Mouse (Mus musculus) CH12.LX (cell line): ENCODE measurements around the gene C1ql4. TPM values are rescaled to one million over a fixed set of nuclear protein-coding genes. Genes with fewer than 3 reads are reported as not detected.

Experiments used
- DNase-seq: peaks from one replicate; pipeline ENCODE4 v3.0.0-alpha.2; 2013; ENCODE audit errors: extremely low read depth
- H3K27ac ChIP-seq: 2 replicates; pipeline ENCODE4 v1.5.1; 2012; ENCODE audit warnings: low read depth, mild to moderate bottlenecking, control low read depth, moderate library complexity; ENCODE audit not compliant: insufficient read depth
- H3K27me3 ChIP-seq: replicated peaks from 2 replicates; pipeline ENCODE3; 2012; ENCODE audit warnings: inconsistent platforms
- H3K36me3 ChIP-seq, 2 experiments: replicated peaks in 1 of 2; 2 replicates each; pipeline versions ENCODE3 to v1.6.1; 2012; ENCODE audit warnings: inconsistent platforms in 1 of 2, low read length in 1 of 2, mild to moderate bottlenecking in 1 of 2, mixed read lengths in 1 of 2, moderate library complexity in 1 of 2; ENCODE audit not compliant: control insufficient read depth in 1 of 2, insufficient read depth in 1 of 2
- H3K4me1 ChIP-seq, 2 experiments: 2 replicates each; pipeline ENCODE4 v1.6.1; 2012; ENCODE audit warnings: inconsistent platforms in 1 of 2, moderate library complexity in 1 of 2; ENCODE audit not compliant: insufficient read depth in 2 of 2, control insufficient read depth in 1 of 2
- H3K4me2 ChIP-seq: 2 replicates; pipeline ENCODE4 v1.6.1; 2012; ENCODE audit warnings: low read depth, mild to moderate bottlenecking, control low read depth; ENCODE audit not compliant: poor library complexity, insufficient read depth, severe bottlenecking
- H3K4me3 ChIP-seq, 3 experiments: fragments of 150-350 bp in 1 of 3; sonication (generic) in 1 of 3; replicated peaks in 1 of 3; 2 replicates each; pipeline versions ENCODE3 to v1.5.1; 2011 to 2012; ENCODE audit warnings: low read depth in 2 of 3, low read length in 2 of 3, mild to moderate bottlenecking in 2 of 3, moderate library complexity in 2 of 3, control low read depth in 1 of 3, improper control_type of control experiment in 1 of 3, inconsistent platforms in 1 of 3, mixed read lengths in 1 of 3; ENCODE audit not compliant: poor library complexity in 1 of 3
- H3K79me2 ChIP-seq: replicated peaks from 2 replicates; pipeline ENCODE4 v1.6.1; 2012; ENCODE audit warnings: mild to moderate bottlenecking, moderate library complexity; ENCODE audit not compliant: control insufficient read depth, poor library complexity, insufficient read depth, severe bottlenecking; ENCODE audit errors: extremely low read depth
- H3K9ac ChIP-seq: 2 replicates; pipeline ENCODE4 v1.6.1; 2012; ENCODE audit warnings: low read depth, mild to moderate bottlenecking, control low read depth, moderate library complexity; ENCODE audit not compliant: insufficient read depth
- H3K9me3 ChIP-seq: replicated peaks from 2 replicates; pipeline ENCODE3; 2012; ENCODE audit warnings: low read length, inconsistent platforms, mixed read lengths
- CHD1 ChIP-seq: IDR thresholded peaks from 2 replicates; pipeline ENCODE4 v1.6.1; 2012; ENCODE audit warnings: low read depth, low read length, improper control_type of control experiment, inconsistent platforms
- CHD2 ChIP-seq: IDR thresholded peaks from 2 replicates; pipeline ENCODE4 v1.6.1; 2011; ENCODE audit warnings: low read length, improper control_type of control experiment
- CTCF ChIP-seq, 2 experiments: IDR thresholded peaks in 1 of 2; conservative IDR thresholded peaks in 1 of 2; 2 replicates each; pipeline ENCODE4 v1.5.1; 2011 to 2012; ENCODE audit warnings: low read depth in 2 of 2, low read length in 2 of 2, improper control_type of control experiment in 1 of 2, inconsistent platforms in 1 of 2, mild to moderate bottlenecking in 1 of 2, moderate library complexity in 1 of 2
- ELF1 ChIP-seq: IDR thresholded peaks from 2 replicates; pipeline ENCODE4 v1.6.1; 2014; ENCODE audit warnings: low read depth, mild to moderate bottlenecking, inconsistent platforms, low read length, improper control_type of control experiment
- ETS1 ChIP-seq: conservative IDR thresholded peaks from 2 replicates; pipeline ENCODE4 v1.6.1; 2012; ENCODE audit warnings: low read depth, mild to moderate bottlenecking, inconsistent platforms, low read length, improper control_type of control experiment, moderate library complexity
- HCFC1 ChIP-seq: IDR thresholded peaks from 2 replicates; pipeline ENCODE4 v1.6.1; 2012; ENCODE audit warnings: low read depth, mild to moderate bottlenecking, inconsistent platforms, low read length, improper control_type of control experiment
- IRF4 ChIP-seq: IDR thresholded peaks from 2 replicates; pipeline ENCODE4 v1.6.1; 2014; ENCODE audit warnings: low read depth, mild to moderate bottlenecking, inconsistent platforms, low read length, improper control_type of control experiment
- JUN ChIP-seq: IDR thresholded peaks from 2 replicates; pipeline ENCODE4 v1.6.1; 2011; ENCODE audit warnings: low read depth, mild to moderate bottlenecking, low read length, improper control_type of control experiment, moderate library complexity; ENCODE audit not compliant: insufficient read depth
- JUND ChIP-seq: conservative IDR thresholded peaks from 2 replicates; pipeline ENCODE4 v1.6.1; 2011; ENCODE audit warnings: low read depth, low read length, improper control_type of control experiment
- KAT2A ChIP-seq: IDR thresholded peaks from 2 replicates; pipeline ENCODE4 v1.6.1; 2012; ENCODE audit warnings: low read length, improper control_type of control experiment, inconsistent platforms; ENCODE audit not compliant: insufficient replicate concordance
- MAX ChIP-seq: IDR thresholded peaks from 2 replicates; pipeline ENCODE4 v1.6.1; 2011; ENCODE audit warnings: low read length, improper control_type of control experiment
- MAZ ChIP-seq: IDR thresholded peaks from 2 replicates; pipeline ENCODE4 v1.6.1; 2012; ENCODE audit warnings: low read depth, mild to moderate bottlenecking, inconsistent platforms, low read length, improper control_type of control experiment, moderate library complexity
- MYC ChIP-seq: IDR thresholded peaks from 2 replicates; pipeline ENCODE4 v1.6.1; 2011; ENCODE audit warnings: low read depth, mild to moderate bottlenecking, improper control_type of control experiment, low read length
- NRF1 ChIP-seq: IDR thresholded peaks from 2 replicates; pipeline ENCODE4 v1.6.1; 2014; ENCODE audit warnings: low read depth, mild to moderate bottlenecking, inconsistent platforms, low read length, improper control_type of control experiment, moderate library complexity
- POLR2A ChIP-seq: IDR thresholded peaks from 2 replicates; pipeline ENCODE4 v1.6.1; 2011; ENCODE audit warnings: low read depth, mild to moderate bottlenecking, improper control_type of control experiment, low read length
- RCOR1 ChIP-seq: conservative IDR thresholded peaks from 2 replicates; pipeline ENCODE4 v1.6.1; 2012; ENCODE audit warnings: low read depth, mild to moderate bottlenecking, inconsistent platforms, low read length, improper control_type of control experiment
- SIN3A ChIP-seq: IDR thresholded peaks from 2 replicates; pipeline ENCODE4 v1.6.1; 2012; ENCODE audit warnings: low read length, improper control_type of control experiment, inconsistent platforms
- TCF12 ChIP-seq: IDR thresholded peaks from 2 replicates; pipeline ENCODE4 v1.6.1; 2014; ENCODE audit warnings: low read depth, mild to moderate bottlenecking, inconsistent platforms, low read length, improper control_type of control experiment
- USF1 ChIP-seq: IDR thresholded peaks from 2 replicates; pipeline ENCODE4 v1.6.1; 2014; ENCODE audit warnings: low read depth, mild to moderate bottlenecking, inconsistent platforms, low read length, improper control_type of control experiment
- USF2 ChIP-seq: conservative IDR thresholded peaks from 2 replicates; pipeline ENCODE4 v1.6.1; 2011; ENCODE audit warnings: low read depth, low read length, improper control_type of control experiment
- ZC3H11A ChIP-seq: IDR thresholded peaks from 2 replicates; pipeline ENCODE4 v1.6.1; 2012; ENCODE audit warnings: low read depth, mild to moderate bottlenecking, inconsistent platforms, low read length, improper control_type of control experiment
- ZKSCAN1 ChIP-seq: IDR thresholded peaks from 2 replicates; pipeline ENCODE4 v1.6.1; 2012; ENCODE audit warnings: low read depth, inconsistent platforms, low read length, improper control_type of control experiment, borderline replicate concordance
- ZMIZ1 ChIP-seq: IDR thresholded peaks from 2 replicates; pipeline ENCODE4 v1.6.1; 2012; ENCODE audit warnings: low read depth, mild to moderate bottlenecking, inconsistent platforms, low read length, improper control_type of control experiment
- dilution Hi-C: fragments of 300-500 bp; cut with MboI; formaldehyde crosslinking; loops from 2 replicates; pipeline ENCODE4 v1.14.3; 2020; ENCODE audit warnings: low sequenced_read_pairs; ENCODE audit not compliant: extremely low pct_unique_long_range_greater_than_20kb, extremely low pct_ligation_motif_present
- in situ Hi-C: fragments of 300-500 bp; cut with MboI; formaldehyde crosslinking; loops from 3 replicates; pipeline ENCODE4 v1.14.3; 2019; ENCODE audit warnings: low sequenced_read_pairs, low pct_ligation_motif_present, low pct_unique_long_range_greater_than_20kb, mixed read lengths
- polyA plus RNA-seq: library from polyadenylated mRNA; unstranded; fragments of >175 nt; gene quantifications from 2 replicates; pipeline ENCODE4 v1.2.1, GENCODE M21; 2012; ENCODE audit warnings: low read depth; ENCODE audit not compliant: insufficient read length
- total RNA-seq, 2 experiments: library from RNA; depleted of rRNA; stranded (reverse); fragments of 300-350 nt in 1 of 2; fragments of >200 nt in 1 of 2; gene quantifications; 2 replicates each; pipeline ENCODE4 v1.2.3; 2012 to 2014

The C1ql4 gene
- total and polyA plus RNA-seq, 3 experiments = not detected

DNA sequence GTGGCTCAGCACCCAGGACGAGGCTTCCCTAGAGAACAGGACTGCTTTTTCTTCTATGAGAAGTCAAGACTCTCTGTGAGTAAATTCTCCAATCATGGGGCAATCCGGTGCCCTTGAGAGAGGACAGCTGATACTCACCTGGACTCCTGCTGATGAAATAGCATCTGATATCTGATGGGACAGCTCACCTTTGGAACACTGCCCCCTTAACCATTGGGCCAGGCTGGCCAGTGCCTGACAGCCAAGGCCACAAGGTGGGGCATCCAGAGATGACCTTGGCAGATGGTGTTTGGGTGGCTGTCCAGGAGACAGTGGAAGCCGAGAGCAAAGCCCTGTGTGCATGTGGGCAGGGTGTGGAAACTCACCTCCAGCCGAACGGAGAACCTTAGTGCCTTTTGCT lies 45.3 kb downstream of the C1ql4 start:
- H3K9me3 ChIP-seq = no peaks in the 10 kb centered on the region
- TF ChIP-seq HCFC1 (no peak), ZKSCAN1 (no peak), USF2 (no peak), CHD2 (no peak)
- TF ChIP-seq, all 38 proteins: peak for 0
- no peak for DNase-seq
- no peak overlapping the region for H3K4me2 ChIP-seq
- dilution Hi-C loops (no loop called here), in situ Hi-C loops (no loop called here)
- no peaks in the 10 kb centered on the region for H3K79me2 ChIP-seq
- no peak overlapping the region for H3K9ac ChIP-seq
- no peak overlapping the region for H3K27ac ChIP-seq
- no peaks in the 10 kb centered on the region for H3K27me3 ChIP-seq
- peaks cover 12 to 22% of the 10 kb centered on the region in 2 experiments for H3K36me3 ChIP-seq
- H3K4me3 ChIP-seq = no peak overlapping the region
- peaks cover 8 to 20% of the 10 kb centered on the region in 2 experiments for H3K4me1 ChIP-seq

DNA sequence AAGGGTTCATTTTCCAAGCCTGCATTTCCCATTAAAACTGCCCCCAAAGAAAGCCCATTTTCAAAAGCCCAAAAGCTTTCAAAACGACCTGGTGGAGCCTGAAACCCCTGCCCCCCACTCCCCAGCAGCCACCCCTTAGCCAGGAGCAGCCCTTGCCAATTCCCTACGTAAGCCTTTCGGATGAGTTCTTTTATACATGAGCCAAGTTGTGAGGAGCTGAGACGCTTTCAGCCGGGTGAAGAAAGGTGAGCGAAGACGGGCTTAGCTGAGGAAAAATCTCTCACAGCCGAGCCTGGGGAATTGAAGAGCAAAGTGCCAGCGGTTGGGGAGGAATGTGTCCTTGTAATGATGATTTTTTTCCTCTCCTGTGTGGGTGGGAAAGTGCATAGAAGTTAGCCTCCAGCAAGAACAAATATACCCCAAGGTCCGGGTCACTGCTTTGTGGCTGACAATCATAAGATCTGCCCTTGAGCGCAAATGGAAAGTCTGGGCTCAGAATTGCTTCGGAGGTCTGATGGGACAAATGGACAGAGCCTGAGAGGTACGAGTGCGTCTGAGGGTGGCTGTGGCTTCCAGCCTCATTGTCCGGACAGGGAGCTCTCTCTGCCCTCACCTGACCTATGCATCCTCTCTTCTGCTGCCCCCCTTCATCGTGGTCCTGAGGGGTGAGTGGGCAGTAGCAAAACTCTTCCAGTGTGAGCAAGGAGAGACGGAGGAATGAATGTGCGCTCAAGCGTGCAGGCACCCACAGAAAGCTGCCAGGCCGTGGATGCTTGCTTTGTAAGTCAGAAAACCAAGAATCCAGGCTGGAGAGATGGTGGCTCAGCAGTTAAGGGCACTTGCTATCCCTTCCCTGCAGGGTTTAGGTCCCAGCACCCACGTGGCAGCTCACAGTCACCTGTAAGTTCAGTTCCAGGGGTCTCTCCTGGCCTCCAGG lies 46.4 kb downstream of the C1ql4 start:
- in situ Hi-C loops (no loop called here), dilution Hi-C loops (no loop called here)
- H3K4me1 ChIP-seq = peaks cover 8 to 15% of the 10 kb centered on the region in 2 experiments

DNA sequence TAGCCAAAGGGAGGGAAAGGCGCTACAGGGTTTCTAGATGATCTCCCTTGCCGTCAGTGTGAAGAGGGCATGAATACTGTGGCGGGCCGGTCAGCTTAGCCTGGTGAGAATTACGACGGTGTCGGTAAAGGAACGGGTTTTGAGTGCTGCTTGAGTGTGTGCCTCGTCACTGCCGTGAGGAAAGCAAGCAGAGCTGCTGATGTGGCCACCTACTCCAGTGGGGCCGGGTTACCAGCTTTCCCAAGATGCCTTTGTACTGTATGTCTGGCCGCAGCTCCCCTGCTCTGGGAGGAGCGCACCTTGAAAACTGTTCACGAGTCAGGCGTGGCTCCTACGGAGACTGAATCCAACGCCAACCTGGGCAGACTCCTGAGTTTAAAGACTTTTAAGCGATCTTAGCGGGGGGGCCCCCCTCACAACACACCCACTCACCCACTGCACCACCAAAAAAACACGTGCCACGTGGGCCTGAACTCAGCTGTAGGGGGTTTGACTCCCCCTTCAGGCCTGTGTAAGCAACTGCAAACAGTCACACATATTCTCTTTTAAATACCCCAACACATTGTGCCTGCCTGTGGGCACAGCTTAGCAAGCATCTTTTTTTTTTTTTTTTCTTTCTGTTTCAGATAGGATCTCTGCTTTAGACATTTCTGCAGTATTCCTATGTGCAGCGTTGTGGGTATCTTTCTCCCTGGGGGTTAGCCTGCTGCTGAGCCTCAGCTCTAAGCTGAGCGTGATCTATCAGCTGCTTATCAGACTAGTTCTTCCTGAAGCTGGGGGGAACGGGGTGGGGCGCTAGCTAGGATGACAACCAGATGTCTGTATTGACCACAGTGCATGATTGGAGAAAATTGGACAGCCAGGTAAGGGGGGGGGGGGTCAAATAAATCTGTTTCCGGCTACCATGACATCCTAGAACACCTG lies 47.4 kb downstream of the C1ql4 start:
- Histone ChIP-seq H3K27ac (no peak overlapping the region), H3K4me1 (peaks cover 8 to 16% of the 10 kb centered on the region in 2 experiments), H3K4me2 (no peak overlapping the region), H3K9ac (no peak overlapping the region), H3K9me3 (no peaks in the 10 kb centered on the region), H3K79me2 (no peaks in the 10 kb centered on the region), H3K4me3 (no peak overlapping the region), H3K27me3 (no peaks in the 10 kb centered on the region), H3K36me3 (peaks cover 28 to 39% of the 10 kb centered on the region in 2 experiments)
- in situ Hi-C loops (no loop called here), dilution Hi-C loops (no loop called here)
- no peak for DNase-seq
- TF ChIP-seq ETS1 (no peak), TCF12 (0 out of 2 replicates have a peak, but pooled peaks have one; percentile 15), MYC (peak; percentile 59; the same call in 1 of the 2 replicates), ZC3H11A (no peak), ELF1 (no peak), RCOR1 (no peak), CTCF (conservative IDR thresholded peaks at IDR 0.05 in 1 of 2, IDR thresholded peaks at IDR 0.05 in 1 of 2; ENCODE audit: low read depth in 2 of 2, low read length in 2 of 2) (peak; percentile 15 to 52; a peak in 3 of 4 replicates), MAZ (no peak), SIN3A (no peak), KAT2A (no peak), CHD1 (no peak), NRF1 (no peak), IRF4 (no peak), ZMIZ1 (no peak), JUND (no peak), ZKSCAN1 (no peak), POLR2A (no peak), JUN (no peak)

More for the DNA sequence above, 46.4 kb downstream of the C1ql4 start:
- no peaks in the 10 kb centered on the region for H3K9me3 ChIP-seq
- no peak overlapping the region for H3K9ac ChIP-seq
- H3K4me2 ChIP-seq = no peak overlapping the region
- no peak overlapping the region for H3K27ac ChIP-seq
- no peaks in the 10 kb centered on the region for H3K79me2 ChIP-seq
- H3K27me3 ChIP-seq = no peaks in the 10 kb centered on the region
- no peak for DNase-seq
- peaks cover 18 to 29% of the 10 kb centered on the region in 2 experiments for H3K36me3 ChIP-seq
- no peak overlapping the region for H3K4me3 ChIP-seq
- TF ChIP-seq MAX (no peak), USF1 (no peak)
